Mouse (Mus musculus) forebrain, embryonic 12.5 days (tissue): ENCODE results near the gene Unc79. TPM values are rescaled to one million over a fixed set of nuclear protein-coding genes. Genes with fewer than 3 reads are reported as not detected.

Source experiments
- ATAC-seq: fragments of 200-750 bp; cut with Nextera tagmentation; 2 replicates; pipeline ENCODE4 v1.8.0; 2017; ENCODE audit warnings: moderate TSS enrichment; ENCODE audit not compliant: low FRiP score
- H3K27ac ChIP-seq: fragments of 300-500 bp; sonication (generic); 2 replicates; pipeline ENCODE4 v1.5.1; 2016; ENCODE audit warnings: mild to moderate bottlenecking
- H3K27me3 ChIP-seq: fragments of 300-500 bp; sonication (generic); 2 replicates; pipeline ENCODE4 v1.6.1; 2016; ENCODE audit warnings: mild to moderate bottlenecking
- H3K36me3 ChIP-seq: fragments of 300-500 bp; sonication (generic); replicated peaks from 2 replicates; pipeline ENCODE4 v1.6.1; 2016; ENCODE audit warnings: mild to moderate bottlenecking
- H3K4me1 ChIP-seq: fragments of 300-500 bp; sonication (generic); 2 replicates; pipeline ENCODE4 v1.6.1; 2016
- H3K4me2 ChIP-seq: fragments of 300-500 bp; sonication (generic); 2 replicates; pipeline ENCODE4 v1.6.1; 2016; ENCODE audit warnings: mild to moderate bottlenecking, moderate library complexity
- H3K4me3 ChIP-seq: fragments of 300-500 bp; sonication (generic); replicated peaks from 2 replicates; pipeline ENCODE4 v1.5.1; 2016; ENCODE audit warnings: mild to moderate bottlenecking
- H3K9ac ChIP-seq: fragments of 300-500 bp; sonication (generic); 2 replicates; pipeline ENCODE4 v1.6.1; 2016; ENCODE audit warnings: mild to moderate bottlenecking
- H3K9me3 ChIP-seq: fragments of 300-500 bp; sonication (generic); 2 replicates; pipeline ENCODE4 v1.6.1; 2016
- WGBS: fragments of 180-500 bp; shearing (Covaris S2); methylation state at CpG from one replicate; pipeline ENCODE4 v1.1.7; 2016; 5-methylcytosine and 5-hydroxymethylcytosine counted together
- polyA plus RNA-seq: library from polyadenylated mRNA; unstranded; fragments of >200 nt; fragmentation: Nextera tagmentation; extraction: Ambion mirVana; gene quantifications from 2 replicates; pipeline ENCODE4 v1.2.1, GENCODE M21; 2016

Unc79 gene
- polyA plus RNA-seq, 1 experiment from 2014 or later: 4.1 TPM

DNA sequence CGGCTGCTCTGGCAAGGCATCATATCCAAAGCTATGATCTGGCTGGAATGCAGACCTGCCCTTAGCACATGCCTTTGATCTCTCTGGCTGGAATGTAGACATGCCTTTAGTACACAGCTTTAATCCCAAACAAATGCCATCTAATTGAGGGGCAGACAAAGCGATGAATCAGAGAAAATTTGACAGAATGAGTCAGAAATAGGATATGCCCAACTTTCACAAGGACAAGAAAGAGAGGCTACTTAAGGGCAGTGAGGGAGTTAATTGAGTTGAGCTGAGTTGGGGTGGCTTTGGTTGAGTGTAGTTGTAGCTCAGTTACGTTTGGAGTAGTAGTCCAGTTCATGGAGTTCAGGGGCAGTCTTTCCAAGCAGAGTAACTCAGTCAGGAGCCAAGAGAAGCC, 12.4 kb downstream of the Unc79 start:
- Histone ChIP-seq H3K27me3 (0 out of 2 replicates have a peak, but pooled peaks cover 3% of the 10 kb centered on the region), H3K4me1 (no peaks in the 10 kb centered on the region; the same call in 1 of the 2 replicates), H3K4me3 (no peak overlapping the region), H3K36me3 (no peaks in the 10 kb centered on the region), H3K9ac (no peak overlapping the region), H3K4me2 (no peak overlapping the region), H3K9me3 (no peaks in the 10 kb centered on the region), H3K27ac (no peak overlapping the region)
- no peak for ATAC-seq
- 62% methylated on average over 3 of the region's 3 CpGs for WGBS

DNA sequence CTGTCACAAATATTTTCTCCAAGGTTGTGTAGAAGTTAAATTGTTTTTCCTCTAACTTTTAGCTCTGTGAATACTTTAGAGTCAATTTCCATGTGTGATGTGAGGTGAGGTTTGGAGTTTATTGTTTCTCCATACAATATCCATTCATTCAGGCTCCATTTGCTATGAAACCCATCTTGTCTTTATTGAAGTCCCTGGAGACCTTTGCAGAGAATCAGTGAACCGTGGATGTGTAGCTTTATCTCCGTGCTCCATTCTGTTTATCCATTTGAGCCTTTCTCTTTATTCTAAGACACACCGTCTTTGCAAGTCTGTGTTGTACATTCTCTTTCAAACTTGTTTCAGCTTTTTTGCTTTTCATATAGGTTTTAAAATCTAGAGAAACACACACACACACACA, 15.8 kb downstream of the Unc79 start:
- Histone ChIP-seq H3K27me3 (0 out of 2 replicates have a peak, but pooled peaks cover 3% of the 10 kb centered on the region), H3K27ac (no peak overlapping the region), H3K9ac (no peak overlapping the region), H3K36me3 (no peaks in the 10 kb centered on the region), H3K4me1 (no peaks in the 10 kb centered on the region; the same call in 1 of the 2 replicates), H3K9me3 (no peaks in the 10 kb centered on the region), H3K4me2 (no peak overlapping the region), H3K4me3 (no peak overlapping the region)
- no peak for ATAC-seq
- WGBS: 11% methylated on average over 3 of the region's 3 CpGs

DNA sequence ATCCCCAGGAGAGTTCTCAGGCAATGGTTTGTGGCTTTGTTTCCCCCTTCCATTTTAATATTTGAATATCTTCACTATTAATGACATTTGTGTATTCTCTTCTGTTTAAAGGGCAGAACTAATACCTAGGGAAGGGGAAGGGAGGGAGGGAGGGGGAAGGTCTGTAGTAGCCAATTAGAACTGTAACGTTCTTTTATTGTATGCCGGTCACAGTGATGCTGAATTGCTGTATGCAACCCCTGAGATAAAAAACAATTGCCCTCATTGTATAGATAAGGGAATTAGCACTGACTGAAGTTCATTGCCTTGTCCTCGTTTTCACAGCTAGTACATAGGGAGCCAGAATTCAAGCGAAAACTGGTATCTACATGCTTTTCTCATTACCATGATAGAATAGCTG, 31.9 kb downstream of the Unc79 start:
- no peaks in the 10 kb centered on the region for H3K27me3 ChIP-seq
- no peak overlapping the region for H3K4me2 ChIP-seq
- H3K36me3 ChIP-seq: no peaks in the 10 kb centered on the region
- no peak for ATAC-seq
- no peak overlapping the region for H3K27ac ChIP-seq
- H3K4me1 ChIP-seq: peaks cover 15% of the 10 kb centered on the region
- H3K4me3 ChIP-seq: no peak overlapping the region
- H3K9me3 ChIP-seq: no peaks in the 10 kb centered on the region
- no peak overlapping the region for H3K9ac ChIP-seq
- WGBS: 32% methylated on average over 4 of the region's 4 CpGs

GRCm38 (mm10) chr12:102981543-102981942, 32.9 kb downstream of the Unc79 start:
- Histone ChIP-seq H3K4me3 (no peak overlapping the region), H3K36me3 (no peaks in the 10 kb centered on the region), H3K9ac (no peak overlapping the region), H3K27me3 (no peaks in the 10 kb centered on the region), H3K27ac (no peak overlapping the region), H3K4me1 (peaks cover 15% of the 10 kb centered on the region), H3K4me2 (no peak overlapping the region), H3K9me3 (no peaks in the 10 kb centered on the region)
- ATAC-seq: no peak
- 94% methylated on average over 3 of the region's 3 CpGs for WGBS

- Histone ChIP-seq H3K27me3 (no peaks in the 10 kb centered on the region), H3K4me2 (no peak overlapping the region), H3K9me3 (no peaks in the 10 kb centered on the region), H3K27ac (no peak overlapping the region), H3K4me3 (no peak overlapping the region), H3K36me3 (no peaks in the 10 kb centered on the region), H3K4me1 (peaks cover 13% of the 10 kb centered on the region), H3K9ac (no peak overlapping the region)
- no peak for ATAC-seq
Observed at GRCm38 (mm10) chr12:102985401-102985800, 36.7 kb downstream of the Unc79 start.

- ATAC-seq: no peak
- Histone ChIP-seq H3K36me3 (no peaks in the 10 kb centered on the region), H3K27ac (no peak overlapping the region), H3K4me1 (no peaks in the 10 kb centered on the region), H3K4me2 (no peak overlapping the region), H3K4me3 (no peak overlapping the region), H3K9me3 (no peaks in the 10 kb centered on the region), H3K27me3 (no peaks in the 10 kb centered on the region), H3K9ac (no peak overlapping the region)
- WGBS: 70% methylated on average over 6 of the region's 6 CpGs
Observed at GRCm38 (mm10) chr12:102987736-102988135, 39.1 kb downstream of the Unc79 start.

DNA sequence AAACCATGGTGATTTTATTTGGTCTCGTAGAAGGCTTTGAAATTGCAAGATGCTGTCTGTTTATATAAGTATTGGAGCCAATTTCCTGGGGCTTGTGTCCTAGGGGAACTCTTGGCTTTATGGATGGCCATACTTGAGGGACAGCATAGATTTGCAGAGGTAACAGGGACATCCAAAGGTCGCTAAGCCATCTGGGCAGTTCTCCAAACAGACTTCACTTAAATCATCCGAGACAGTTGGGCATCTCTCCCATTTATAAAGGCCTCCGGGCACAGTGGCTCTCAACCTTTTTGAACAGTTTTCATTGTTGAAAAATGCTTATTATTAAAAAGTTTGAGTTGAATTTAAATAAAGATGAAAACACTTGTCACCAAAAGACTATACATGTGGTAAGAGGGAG, 59.8 kb downstream of the Unc79 start:
- H3K4me1 ChIP-seq: peaks cover 3% of the 10 kb centered on the region; the same call in 1 of the 2 replicates
- no peak overlapping the region for H3K4me3 ChIP-seq
- H3K27me3 ChIP-seq: no peaks in the 10 kb centered on the region
- ATAC-seq: no peak
- WGBS: 75% methylated on average over 4 of the region's 4 CpGs
- H3K4me2 ChIP-seq: no peak overlapping the region
- no peaks in the 10 kb centered on the region for H3K9me3 ChIP-seq
- H3K27ac ChIP-seq: no peak overlapping the region
- H3K9ac ChIP-seq: no peak overlapping the region
- no peaks in the 10 kb centered on the region for H3K36me3 ChIP-seq

- Histone ChIP-seq H3K27ac (no peak overlapping the region), H3K4me3 (no peak overlapping the region), H3K4me1 (no peaks in the 10 kb centered on the region), H3K4me2 (no peak overlapping the region), H3K9ac (no peak overlapping the region), H3K9me3 (no peaks in the 10 kb centered on the region), H3K27me3 (no peaks in the 10 kb centered on the region), H3K36me3 (no peaks in the 10 kb centered on the region; the same call in 1 of the 2 replicates)
- 95% methylated on average over 12 of the region's 12 CpGs for WGBS
- no peak for ATAC-seq
Observed at GRCm38 (mm10) chr12:103018161-103018560, 69.5 kb downstream of the Unc79 start.

GRCm38 (mm10) chr12:103036692-103037091, 88.0 kb downstream of the Unc79 start:
- no peaks in the 10 kb centered on the region for H3K27me3 ChIP-seq
- H3K4me1 ChIP-seq: peaks cover 3% of the 10 kb centered on the region; the same call in 1 of the 2 replicates
- no peaks in the 10 kb centered on the region for H3K9me3 ChIP-seq
- no peak overlapping the region for H3K4me2 ChIP-seq
- H3K9ac ChIP-seq: no peak overlapping the region
- 83% methylated on average over 5 of the region's 5 CpGs for WGBS
- ATAC-seq: no peak
- no peak overlapping the region for H3K4me3 ChIP-seq
- no peaks in the 10 kb centered on the region for H3K36me3 ChIP-seq
- H3K27ac ChIP-seq: no peak overlapping the region

GRCm38 (mm10) chr12:103039332-103039731, 90.7 kb downstream of the Unc79 start:
- Histone ChIP-seq H3K4me1 (peaks cover 7% of the 10 kb centered on the region; the same call in 1 of the 2 replicates), H3K4me2 (no peak overlapping the region), H3K4me3 (no peak overlapping the region), H3K36me3 (peaks cover 6% of the 10 kb centered on the region; the same call in 1 of the 2 replicates), H3K27ac (no peak overlapping the region), H3K9ac (no peak overlapping the region), H3K9me3 (no peaks in the 10 kb centered on the region), H3K27me3 (no peaks in the 10 kb centered on the region)
- 92% methylated on average over 10 of the region's 10 CpGs for WGBS
- ATAC-seq: no peak

- ATAC-seq: no peak
- H3K4me3 ChIP-seq: no peak overlapping the region
- H3K36me3 ChIP-seq: peaks cover 6% of the 10 kb centered on the region; the same call in 1 of the 2 replicates
- 84% methylated on average over 2 of the region's 2 CpGs for WGBS
- no peak overlapping the region for H3K4me2 ChIP-seq
- H3K27ac ChIP-seq: no peak overlapping the region
- H3K9ac ChIP-seq: no peak overlapping the region
- no peaks in the 10 kb centered on the region for H3K9me3 ChIP-seq
- H3K27me3 ChIP-seq: no peaks in the 10 kb centered on the region
- peaks cover 7% of the 10 kb centered on the region; the same call in 1 of the 2 replicates for H3K4me1 ChIP-seq
Observed at GRCm38 (mm10) chr12:103040136-103040535, 91.5 kb downstream of the Unc79 start.

GRCm38 (mm10) chr12:103041401-103041800, 92.7 kb downstream of the Unc79 start:
- 93% methylated on average over 3 of the region's 3 CpGs for WGBS
- no peak for ATAC-seq
- H3K9ac ChIP-seq: no peak overlapping the region
- H3K36me3 ChIP-seq: peaks cover 6% of the 10 kb centered on the region; the same call in 1 of the 2 replicates
- H3K9me3 ChIP-seq: no peaks in the 10 kb centered on the region
- H3K27me3 ChIP-seq: no peaks in the 10 kb centered on the region
- no peak overlapping the region for H3K4me3 ChIP-seq
- H3K4me2 ChIP-seq: no peak overlapping the region
- H3K27ac ChIP-seq: no peak overlapping the region
- peaks cover 7% of the 10 kb centered on the region; the same call in 1 of the 2 replicates for H3K4me1 ChIP-seq

GRCm38 (mm10) chr12:103042711-103043110, 94.1 kb downstream of the Unc79 start:
- Histone ChIP-seq H3K9ac (no peak overlapping the region), H3K27ac (no peak overlapping the region), H3K4me3 (no peak overlapping the region), H3K27me3 (no peaks in the 10 kb centered on the region), H3K4me1 (peaks cover 7% of the 10 kb centered on the region; the same call in 1 of the 2 replicates), H3K36me3 (peaks cover 6% of the 10 kb centered on the region; the same call in 1 of the 2 replicates), H3K9me3 (no peaks in the 10 kb centered on the region), H3K4me2 (no peak overlapping the region)
- no peak for ATAC-seq
- 95% methylated on average over 5 of the region's 5 CpGs for WGBS
